Mouse (Mus musculus): Measurements from ENCODE around the gene Maml2. TPM values are rescaled to one million over a fixed set of nuclear protein-coding genes. Genes with fewer than 3 reads are reported as not detected.

Maml2 gene
- polyA plus RNA-seq, 1 experiment from 2014 or later = 15.1 TPM

DNA sequence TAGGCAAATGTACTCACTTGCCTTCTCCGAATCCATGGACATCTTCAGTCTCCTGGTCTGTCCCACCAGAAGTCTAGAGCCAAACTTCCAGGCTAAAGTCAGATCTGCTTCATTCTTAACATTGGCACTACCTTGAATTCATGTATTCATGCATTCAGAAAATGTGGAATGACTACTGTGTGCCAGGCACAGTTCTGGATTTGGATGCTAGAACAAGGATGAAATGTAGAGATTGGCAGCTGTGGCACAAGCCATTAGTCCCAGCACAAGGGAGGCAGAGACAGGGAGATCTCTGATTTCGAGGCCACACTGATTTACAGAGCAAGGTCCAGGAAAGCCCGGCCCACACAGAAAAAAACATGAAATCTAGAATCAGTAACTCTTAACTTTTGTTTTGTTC lies 327.5 kb downstream of the Maml2 start:
- Histone ChIP-seq H3K4me3 (ENCODE audit: low read depth, low read length) (no peak overlapping the region), H3K9ac (replicated peaks; ENCODE audit: low read depth) (no peak overlapping the region), H3K27ac (ENCODE audit: low read length) (no peak overlapping the region), H3K4me1 (ENCODE audit: insufficient read depth, low read depth, low read length) (no peaks in the 10 kb centered on the region), H3K27me3 (replicated peaks; ENCODE audit: insufficient read depth, low read length) (no peaks in the 10 kb centered on the region), H3K36me3 (ENCODE audit: insufficient read depth, low read length) (no peaks in the 10 kb centered on the region), H3K4me2 (replicated peaks; ENCODE audit: low read depth, low read length) (no peak overlapping the region), H3K9me3 (ENCODE audit: low read length) (no peaks in the 10 kb centered on the region)
- DNase-seq (ENCODE audit: low spot score) = no peak
- ATAC-seq = no peak
- TF ChIP-seq EP300 (IDR thresholded peaks at IDR 0.05) (no peak), CTCF (IDR thresholded peaks at IDR 0.05) (no peak)
- 91% methylated on average over 3 of the region's 3 CpGs for WGBS

DNA sequence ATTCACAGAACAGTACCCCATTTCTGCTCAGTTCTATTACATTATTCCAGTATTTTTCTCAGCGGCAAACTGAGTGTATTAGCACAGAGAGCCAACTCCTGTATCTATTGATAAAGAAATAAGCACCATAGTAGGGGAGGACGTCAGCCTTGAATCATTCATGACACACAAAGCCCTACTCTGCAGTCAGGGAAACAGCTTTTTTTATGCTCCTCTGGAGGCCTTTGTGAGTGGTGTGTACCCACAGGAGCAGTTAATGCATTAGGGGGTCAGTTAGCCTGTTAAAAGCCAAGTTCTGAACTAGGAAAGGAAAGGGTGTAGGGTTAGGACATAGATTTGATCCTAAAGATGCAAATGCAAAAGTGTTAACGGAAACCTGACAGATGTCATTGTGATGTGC lies 328.7 kb downstream of the Maml2 start:
- no peak for ATAC-seq
- Histone ChIP-seq H3K9ac (replicated peaks; ENCODE audit: low read depth) (no peak overlapping the region), H3K9me3 (ENCODE audit: low read length) (no peaks in the 10 kb centered on the region), H3K4me1 (ENCODE audit: insufficient read depth, low read depth, low read length) (no peaks in the 10 kb centered on the region), H3K4me2 (replicated peaks; ENCODE audit: low read depth, low read length) (no peak overlapping the region), H3K27me3 (replicated peaks; ENCODE audit: insufficient read depth, low read length) (no peaks in the 10 kb centered on the region), H3K36me3 (ENCODE audit: insufficient read depth, low read length) (no peaks in the 10 kb centered on the region), H3K4me3 (ENCODE audit: low read depth, low read length) (no peak overlapping the region), H3K27ac (ENCODE audit: low read length) (no peak overlapping the region)
- 83% methylated on average over 3 of the region's 3 CpGs for WGBS
- no peak for DNase-seq (ENCODE audit: low spot score)
- TF ChIP-seq EP300 (IDR thresholded peaks at IDR 0.05) (no peak), CTCF (IDR thresholded peaks at IDR 0.05) (no peak)

DNA sequence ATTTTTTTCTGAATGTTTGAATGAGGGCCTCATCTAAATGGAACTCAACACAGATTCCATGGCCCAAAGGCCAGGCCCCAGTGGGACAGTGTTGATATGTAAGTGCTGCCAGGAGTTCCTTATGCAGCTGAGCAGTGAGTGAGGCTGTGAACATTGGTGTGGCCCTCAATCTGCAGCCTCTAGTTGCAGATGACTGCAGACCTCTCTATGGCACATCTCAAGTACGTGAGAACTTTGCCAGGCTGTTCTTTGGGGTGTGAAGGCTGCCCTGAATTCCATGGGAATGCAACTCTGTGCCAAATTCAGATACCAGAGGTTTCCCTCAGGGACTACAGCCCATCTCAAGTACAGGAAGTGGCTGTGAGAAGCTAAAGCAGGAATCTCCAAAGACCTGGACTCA lies 335.6 kb downstream of the Maml2 start:
- Histone ChIP-seq H3K27me3 (replicated peaks; ENCODE audit: insufficient read depth, low read length) (no peaks in the 10 kb centered on the region), H3K9ac (replicated peaks; ENCODE audit: low read depth) (no peak overlapping the region), H3K27ac (ENCODE audit: low read length) (no peak overlapping the region), H3K36me3 (ENCODE audit: insufficient read depth, low read length) (no peaks in the 10 kb centered on the region), H3K4me3 (ENCODE audit: low read depth, low read length) (no peak overlapping the region), H3K4me2 (replicated peaks; ENCODE audit: low read depth, low read length) (no peak overlapping the region), H3K4me1 (ENCODE audit: insufficient read depth, low read depth, low read length) (peaks cover 2% of the 10 kb centered on the region; the same call in 1 of the 2 replicates), H3K9me3 (ENCODE audit: low read length) (no peaks in the 10 kb centered on the region)
- ATAC-seq = peak; percentile 83
- 18% methylated on average over 1 of the region's 1 CpGs for WGBS
- peak; percentile 62 for DNase-seq (ENCODE audit: low spot score)
- no peak for TF ChIP-seq EP300 (IDR thresholded peaks at IDR 0.05)

DNA sequence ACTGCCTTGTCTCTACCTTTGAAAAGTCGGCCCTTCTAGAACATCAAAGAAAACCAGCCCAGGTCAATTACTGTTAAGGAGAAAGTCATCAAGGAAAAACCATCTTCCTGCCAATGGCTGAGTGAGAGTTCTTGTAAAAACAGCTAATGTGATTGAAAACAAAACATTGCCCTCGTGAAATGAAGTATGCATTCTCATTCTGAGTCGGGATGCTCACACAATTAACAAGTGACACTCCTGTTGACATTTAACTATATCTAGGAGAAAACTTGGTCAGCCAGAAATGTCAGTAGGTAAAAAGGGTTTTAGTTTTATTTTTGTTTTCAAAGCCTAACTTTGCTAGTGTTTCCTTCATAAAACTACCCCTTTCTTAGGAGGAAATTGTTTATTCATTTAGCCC lies 341.9 kb downstream of the Maml2 start:
- no peaks in the 10 kb centered on the region for H3K36me3 ChIP-seq (ENCODE audit: insufficient read depth, low read length)
- no peak overlapping the region for H3K9ac ChIP-seq (replicated peaks; ENCODE audit: low read depth)
- no peak overlapping the region for H3K4me3 ChIP-seq (ENCODE audit: low read depth, low read length)
- H3K9me3 ChIP-seq (ENCODE audit: low read length) = no peaks in the 10 kb centered on the region
- no peaks in the 10 kb centered on the region for H3K4me1 ChIP-seq (ENCODE audit: insufficient read depth, low read depth, low read length)
- TF ChIP-seq CTCF (IDR thresholded peaks at IDR 0.05) = no peak
- no peak for TF ChIP-seq EP300 (IDR thresholded peaks at IDR 0.05)
- H3K4me2 ChIP-seq (replicated peaks; ENCODE audit: low read depth, low read length) = no peak overlapping the region
- H3K27me3 ChIP-seq (replicated peaks; ENCODE audit: insufficient read depth, low read length) = no peaks in the 10 kb centered on the region
- ATAC-seq (no peak), DNase-seq (ENCODE audit: low spot score) (no peak)
- WGBS = 33% methylated on average over 3 of the region's 3 CpGs
- no peak overlapping the region for H3K27ac ChIP-seq (ENCODE audit: low read length)

DNA sequence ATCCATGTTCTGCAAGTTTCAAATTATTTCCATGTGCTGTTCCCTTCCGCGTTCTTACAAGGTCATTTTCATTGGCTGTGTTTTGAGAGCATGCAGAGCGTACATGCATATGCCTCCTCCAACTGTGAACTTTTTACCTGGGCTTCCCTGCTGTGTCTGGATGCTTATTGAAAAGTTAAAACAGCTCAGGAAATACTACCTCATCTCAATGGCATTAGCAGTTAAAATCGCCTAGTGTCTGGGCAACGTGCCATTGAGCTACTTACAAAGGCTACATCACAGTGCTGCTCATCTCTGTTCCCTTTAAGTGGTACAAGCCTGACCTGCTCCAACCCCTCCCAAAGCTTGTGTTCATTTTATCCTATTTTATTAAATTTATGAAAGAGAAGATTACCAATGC lies 347.4 kb downstream of the Maml2 start:
- H3K27me3 ChIP-seq (replicated peaks; ENCODE audit: insufficient read depth, low read length) = no peaks in the 10 kb centered on the region
- H3K4me1 ChIP-seq (ENCODE audit: insufficient read depth, low read depth, low read length) = peaks cover 5% of the 10 kb centered on the region; the same call in 1 of the 2 replicates
- no peak overlapping the region for H3K4me2 ChIP-seq (replicated peaks; ENCODE audit: low read depth, low read length)
- WGBS = 34% methylated on average over 5 of the region's 5 CpGs
- no peaks in the 10 kb centered on the region for H3K36me3 ChIP-seq (ENCODE audit: insufficient read depth, low read length)
- TF ChIP-seq EP300 (IDR thresholded peaks at IDR 0.05) (no peak), CTCF (IDR thresholded peaks at IDR 0.05) (no peak)
- H3K9me3 ChIP-seq (ENCODE audit: low read length) = no peaks in the 10 kb centered on the region
- ATAC-seq (no peak), DNase-seq (ENCODE audit: low spot score) (peak; percentile 44)
- H3K27ac ChIP-seq (ENCODE audit: low read length) = no peak overlapping the region
- H3K4me3 ChIP-seq (ENCODE audit: low read depth, low read length) = no peak overlapping the region
- H3K9ac ChIP-seq (replicated peaks; ENCODE audit: low read depth) = no peak overlapping the region

DNA sequence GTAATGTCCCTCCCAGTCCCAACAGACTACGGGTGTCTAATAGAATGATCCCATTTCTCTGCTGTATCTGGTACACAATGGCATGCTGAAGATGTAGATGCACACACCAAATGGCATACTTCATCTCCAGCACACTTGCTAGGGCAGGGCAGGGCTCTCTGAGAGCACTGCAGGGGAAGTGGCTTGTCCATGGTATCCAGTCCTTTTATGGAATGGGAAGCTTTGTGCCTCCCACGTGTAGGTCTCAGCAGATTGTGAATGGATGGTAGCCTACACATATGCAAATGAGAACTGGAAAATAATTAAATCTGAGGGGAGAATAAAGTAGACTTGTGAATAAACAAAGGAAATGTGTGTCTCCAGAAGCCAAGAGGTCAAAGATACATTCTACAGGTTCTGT lies 353.3 kb downstream of the Maml2 start:
- WGBS = 66% methylated on average over 2 of the region's 2 CpGs

DNA sequence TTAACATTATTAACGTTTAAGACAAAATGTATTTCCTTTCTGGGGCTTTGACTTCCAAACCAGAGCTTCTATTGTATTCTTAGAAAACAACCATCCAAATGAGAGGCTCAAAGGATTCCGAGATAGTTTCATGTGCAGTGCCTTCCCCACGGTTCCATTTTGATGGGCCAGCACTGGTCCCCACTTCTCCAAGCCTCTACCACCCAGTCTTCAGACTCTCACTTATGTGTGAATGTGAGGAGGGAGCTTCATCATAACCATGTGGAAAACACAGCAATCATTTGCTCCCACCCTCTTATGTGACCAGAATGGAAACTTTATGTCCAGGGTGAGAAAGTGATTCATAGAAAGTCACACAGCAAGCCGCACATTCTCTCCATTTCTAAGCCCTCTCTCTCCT lies 354.1 kb downstream of the Maml2 start:
- H3K9me3 ChIP-seq (ENCODE audit: low read length) = no peaks in the 10 kb centered on the region
- no peak overlapping the region for H3K4me3 ChIP-seq (ENCODE audit: low read depth, low read length)
- WGBS = 80% methylated on average over 4 of the region's 4 CpGs
- ATAC-seq (no peak), DNase-seq (ENCODE audit: low spot score) (no peak)
- H3K36me3 ChIP-seq (ENCODE audit: insufficient read depth, low read length) = no peaks in the 10 kb centered on the region
- no peaks in the 10 kb centered on the region for H3K4me1 ChIP-seq (ENCODE audit: insufficient read depth, low read depth, low read length)
- H3K27me3 ChIP-seq (replicated peaks; ENCODE audit: insufficient read depth, low read length) = no peaks in the 10 kb centered on the region
- H3K4me2 ChIP-seq (replicated peaks; ENCODE audit: low read depth, low read length) = no peak overlapping the region
- TF ChIP-seq EP300 (IDR thresholded peaks at IDR 0.05) (no peak), CTCF (IDR thresholded peaks at IDR 0.05) (no peak)
- H3K27ac ChIP-seq (ENCODE audit: low read length) = no peak overlapping the region
- no peak overlapping the region for H3K9ac ChIP-seq (replicated peaks; ENCODE audit: low read depth)

More for the DNA sequence above, 353.3 kb downstream of the Maml2 start:
- Histone ChIP-seq H3K4me1 (ENCODE audit: insufficient read depth, low read depth, low read length) (no peaks in the 10 kb centered on the region), H3K9ac (replicated peaks; ENCODE audit: low read depth) (no peak overlapping the region), H3K4me3 (ENCODE audit: low read depth, low read length) (no peak overlapping the region), H3K27me3 (replicated peaks; ENCODE audit: insufficient read depth, low read length) (no peaks in the 10 kb centered on the region), H3K4me2 (replicated peaks; ENCODE audit: low read depth, low read length) (no peak overlapping the region), H3K27ac (ENCODE audit: low read length) (no peak overlapping the region), H3K36me3 (ENCODE audit: insufficient read depth, low read length) (no peaks in the 10 kb centered on the region), H3K9me3 (ENCODE audit: low read length) (no peaks in the 10 kb centered on the region)
- no peak for DNase-seq (ENCODE audit: low spot score)
- TF ChIP-seq EP300 (IDR thresholded peaks at IDR 0.05) (no peak), CTCF (IDR thresholded peaks at IDR 0.05) (no peak)
- ATAC-seq = no peak

Measured in lung, postnatal 0 days (tissue).